Mouse (Mus musculus) bone marrow macrophage, adult 2 months (primary cell): ENCODE data around the gene E130114P18Rik.

ENCODE experiments used
- CTCF ChIP-seq: IDR thresholded peaks from 2 replicates; pipeline ENCODE4 v1.5.1; 2012; ENCODE audit warnings: low read depth, mild to moderate bottlenecking, low read length, moderate library complexity
- POLR2A ChIP-seq: IDR thresholded peaks from 2 replicates; pipeline ENCODE4 v1.6.1; 2012; ENCODE audit warnings: mild to moderate bottlenecking, low read depth, low read length, borderline replicate concordance

GRCm38 (mm10) chr4:97611251-97611847 lies 166.5 kb downstream of the E130114P18Rik start:
- no peak for TF ChIP-seq CTCF
- no peak for TF ChIP-seq POLR2A
